Mouse (Mus musculus) hindbrain, embryonic 14.5 days (tissue): ENCODE results near the gene Klhl1. TPM values are rescaled to one million over a fixed set of nuclear protein-coding genes. Genes with fewer than 3 reads are reported as not detected.

Experiments used
- ATAC-seq: fragments of 200-750 bp; cut with Nextera tagmentation; 2 replicates; pipeline ENCODE4 v1.8.0; 2017; ENCODE audit warnings: moderate number of reproducible peaks, mild to moderate bottlenecking, moderate TSS enrichment, moderate library complexity; ENCODE audit not compliant: low FRiP score
- DNase-seq: peaks from one replicate; pipeline ENCODE4 v3.0.0-alpha.2; 2015; ENCODE audit warnings: low spot score
- H3K27ac ChIP-seq: fragments of 300-500 bp; sonication (generic); 2 replicates; pipeline ENCODE4 v1.5.1; 2014; ENCODE audit warnings: mild to moderate bottlenecking, moderate library complexity
- H3K27me3 ChIP-seq: fragments of 300-500 bp; sonication (generic); 2 replicates; pipeline ENCODE4 v1.6.1; 2014; ENCODE audit warnings: mild to moderate bottlenecking, low read length, mixed read lengths; ENCODE audit not compliant: control insufficient read depth, insufficient read depth
- H3K36me3 ChIP-seq: fragments of 300-500 bp; sonication (generic); replicated peaks from 2 replicates; pipeline ENCODE4 v1.6.1; 2014; ENCODE audit not compliant: control insufficient read depth, insufficient read depth
- H3K4me1 ChIP-seq: fragments of 300-500 bp; sonication (generic); replicated peaks from 2 replicates; pipeline ENCODE4 v1.6.1; 2014; ENCODE audit warnings: antibody characterized with exemption, low read length, mixed read lengths; ENCODE audit not compliant: control insufficient read depth, insufficient read depth
- H3K4me2 ChIP-seq: fragments of 300-500 bp; sonication (generic); replicated peaks from 2 replicates; pipeline ENCODE4 v1.6.1; 2014; ENCODE audit warnings: mild to moderate bottlenecking, moderate library complexity
- H3K4me3 ChIP-seq: fragments of 300-500 bp; sonication (generic); replicated peaks from 2 replicates; pipeline ENCODE4 v1.5.1; 2014; ENCODE audit warnings: mild to moderate bottlenecking, low read length
- H3K9ac ChIP-seq: fragments of 300-500 bp; sonication (generic); 2 replicates; pipeline ENCODE4 v1.6.1; 2014
- H3K9me3 ChIP-seq: fragments of 300-500 bp; sonication (generic); 2 replicates; pipeline ENCODE4 v1.6.1; 2016; ENCODE audit warnings: low read length; ENCODE audit not compliant: control insufficient read depth
- WGBS: fragments of 180-500 bp; shearing (Covaris S2); extraction: QIAGEN DNeasy Blood & Tissue Kit; methylation state at CpG from one replicate; pipeline ENCODE4 v1.1.7; 2014; 5-methylcytosine and 5-hydroxymethylcytosine counted together
- polyA plus RNA-seq: library from polyadenylated mRNA; unstranded; fragments of >200 nt; fragmentation: Nextera tagmentation; extraction: Ambion mirVana; gene quantifications from 2 replicates; pipeline ENCODE4 v1.2.1, GENCODE M21; 2014

Gene Klhl1
- polyA plus RNA-seq, 1 experiment from 2014 or later, result 8.8 TPM

DNA sequence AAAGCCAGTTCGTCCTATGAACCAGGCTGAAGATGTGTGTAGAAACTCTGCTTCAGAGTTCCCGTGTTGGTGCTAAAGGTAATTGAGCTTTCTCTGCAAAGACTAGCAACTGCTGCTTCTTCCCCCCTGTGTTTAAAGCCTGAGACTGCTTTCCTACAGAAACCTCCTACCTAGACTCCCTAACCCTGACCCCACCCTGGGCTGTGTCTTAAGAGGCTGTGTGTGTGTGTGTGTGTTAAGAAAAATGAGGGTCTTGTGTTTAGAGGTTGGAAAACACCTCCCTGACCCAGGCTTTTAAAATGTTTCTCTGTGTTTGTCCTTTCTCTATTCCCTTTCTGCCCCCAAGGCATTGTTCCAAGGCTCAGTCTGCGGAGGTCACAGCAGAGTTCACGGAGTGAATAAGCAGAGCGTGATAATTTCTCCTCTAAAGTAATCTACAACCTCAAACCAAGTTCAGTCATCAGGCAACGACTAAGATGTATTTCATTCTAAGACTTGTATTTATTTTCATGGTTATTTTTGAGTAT lies 437.2 kb downstream of the Klhl1 start:
- H3K27me3 ChIP-seq, result no peaks in the 10 kb centered on the region
- H3K4me2 ChIP-seq, result no peak overlapping the region
- DNase-seq (no peak), ATAC-seq (no peak)
- 17% methylated on average over 6 of the region's 6 CpGs for WGBS
- no peaks in the 10 kb centered on the region for H3K9me3 ChIP-seq
- no peaks in the 10 kb centered on the region for H3K36me3 ChIP-seq
- no peak overlapping the region for H3K9ac ChIP-seq
- no peak overlapping the region for H3K27ac ChIP-seq
- H3K4me3 ChIP-seq, result no peak overlapping the region
- H3K4me1 ChIP-seq, result no peaks in the 10 kb centered on the region

DNA sequence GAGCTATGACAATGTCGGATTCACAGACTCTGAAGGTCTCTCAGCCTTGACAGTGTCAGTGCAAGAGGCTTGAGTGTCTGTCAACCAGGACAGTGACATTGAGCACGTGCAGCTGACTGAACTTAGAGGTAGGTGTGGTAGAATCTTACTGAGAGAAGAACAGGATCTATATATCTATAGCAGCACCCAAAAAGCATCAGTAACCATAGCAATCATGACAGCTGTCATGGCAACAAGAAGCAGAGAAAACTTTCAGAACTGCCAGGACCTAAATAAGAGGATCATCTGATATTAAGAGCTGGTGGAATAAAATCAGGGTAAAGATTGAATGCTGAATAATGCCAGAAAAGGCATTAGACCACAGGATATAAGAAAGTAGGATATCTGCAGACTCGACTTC lies 453.0 kb downstream of the Klhl1 start:
- Histone ChIP-seq H3K9me3 (no peaks in the 10 kb centered on the region), H3K27ac (no peak overlapping the region), H3K4me2 (no peak overlapping the region), H3K36me3 (no peaks in the 10 kb centered on the region), H3K9ac (no peak overlapping the region), H3K4me1 (no peaks in the 10 kb centered on the region), H3K4me3 (no peak overlapping the region), H3K27me3 (no peaks in the 10 kb centered on the region)
- ATAC-seq (no peak), DNase-seq (no peak)
- WGBS, result 84% methylated on average over 3 of the region's 3 CpGs
